13 mouse cellular contexts compared by ENCODE assay signal in genomic region chr6:48745490-48745889, GRCm38 (mm10). TPM values are rescaled to one million over a fixed set of nuclear protein-coding genes. Genes with fewer than 3 reads are reported as not detected.
DNase-seq lines count a peak whose midpoint lies in the region; ATAC-seq lines count a peak whose summit lies in the region.
"Had no signal": no experiment of that assay in that cellular context is flagged by ENCODE, and none has a peak within 500 bp of the region (broad histone marks: within the 10 kb centered on the region; RNA-seq: fewer than 3 reads in every experiment).

No protein-coding gene starts in this region.

- no peaks in the 10 kb centered on the region for H3K9me3 ChIP-seq in embryonic facial prominence, embryonic 14.5 days (ENCODE audit: control insufficient read depth, low read length)
- no peaks in the 10 kb centered on the region for H3K9me3 ChIP-seq in embryonic facial prominence, embryonic 10.5 days
- H3K9me3 ChIP-seq in kidney, embryonic 14.5 days (ENCODE audit: control insufficient read depth, low read length): no peaks in the 10 kb centered on the region
- no peaks in the 10 kb centered on the region for H3K9me3 ChIP-seq in liver, embryonic 13.5 days (replicated peaks)

- ATAC-seq in embryonic facial prominence, embryonic 14.5 days (ENCODE audit: low read depth): no peak
- no peak for ATAC-seq in kidney, embryonic 14.5 days (ENCODE audit: low FRiP score, low TSS enrichment)
- ATAC-seq in liver, embryonic 13.5 days (ENCODE audit: low read depth): no peak
- ATAC-seq: hindbrain, embryonic 16.5 days had no signal

- H3K4me1 ChIP-seq in embryonic facial prominence, embryonic 14.5 days (ENCODE audit: control insufficient read depth, insufficient read depth, low read length): 0 out of 2 replicates have a peak, but pooled peaks cover 5% of the 10 kb centered on the region
- H3K4me1 ChIP-seq in embryonic facial prominence, embryonic 10.5 days: peaks cover 24% of the 10 kb centered on the region
- H3K4me1 ChIP-seq in kidney, embryonic 14.5 days (ENCODE audit: control insufficient read depth, insufficient read depth, low read length): peaks cover 5% of the 10 kb centered on the region; the same call in 1 of the 2 replicates
- peaks cover 34% of the 10 kb centered on the region for H3K4me1 ChIP-seq in liver, embryonic 13.5 days (replicated peaks)

- no peak for DNase-seq in embryonic facial prominence, embryonic 14.5 days (ENCODE audit: low spot score)
- DNase-seq in embryonic facial prominence, embryonic 10.5 days (ENCODE audit: low spot score): no peak
- DNase-seq in kidney, postnatal 25 days: no peak
- DNase-seq in CD4-positive helper T cell, adult 2 months (ENCODE audit: low read depth, low spot score): peak; percentile 52
- no peak for DNase-seq in liver, embryonic 13.5 days
- no peak for DNase-seq in urinary bladder, postnatal 10 days (ENCODE audit: low spot score)
- DNase-seq in cerebellum, adult 9-10 months: no peak
- DNase-seq: cerebellum, adult 2 months; left cerebral cortex, postnatal 4 days had no signal

- H3K27me3 ChIP-seq in embryonic facial prominence, embryonic 14.5 days (replicated peaks; ENCODE audit: control insufficient read depth, insufficient read depth, low read length): peaks cover 41% of the 10 kb centered on the region
- peaks cover 53% of the 10 kb centered on the region for H3K27me3 ChIP-seq in embryonic facial prominence, embryonic 10.5 days (replicated peaks; ENCODE audit: low read depth, poor library complexity, severe bottlenecking)
- H3K27me3 ChIP-seq in kidney, embryonic 14.5 days (ENCODE audit: control insufficient read depth, insufficient read depth, low read length): peaks cover 14% of the 10 kb centered on the region
- H3K27me3 ChIP-seq in liver, embryonic 13.5 days: no peaks in the 10 kb centered on the region

- no peak overlapping the region; the same call in 1 of the 2 replicates for H3K27ac ChIP-seq in embryonic facial prominence, embryonic 14.5 days (replicated peaks; ENCODE audit: low read depth, low read length)
- no peak overlapping the region for H3K27ac ChIP-seq in embryonic facial prominence, embryonic 10.5 days (replicated peaks)
- H3K27ac ChIP-seq in kidney, embryonic 14.5 days (ENCODE audit: low read depth, low read length): peak overlapping the region; percentile 38; the same call in 1 of the 2 replicates
- peak overlapping the region; percentile 50; the same call in 1 of the 2 replicates for H3K27ac ChIP-seq in liver, embryonic 13.5 days
- H3K27ac ChIP-seq: macrophage had no signal

- 51% methylated on average over 2 of the region's 2 CpGs for WGBS in embryonic facial prominence, embryonic 14.5 days
- 63% methylated on average over 2 of the region's 2 CpGs for WGBS in embryonic facial prominence, embryonic 10.5 days
- 70% methylated on average over 2 of the region's 2 CpGs for WGBS in kidney, embryonic 14.5 days
- WGBS in liver, embryonic 13.5 days (ENCODE audit: insufficient replicate concordance): 23% methylated on average over 2 of the region's 2 CpGs

- H3K9ac ChIP-seq in embryonic facial prominence, embryonic 14.5 days (ENCODE audit: low read depth, low read length): 0 out of 2 replicates have a peak overlapping the region, but pooled peaks have one; percentile 21
- no peak overlapping the region for H3K9ac ChIP-seq in kidney, embryonic 14.5 days (ENCODE audit: low read depth, low read length)
- no peak overlapping the region for H3K9ac ChIP-seq in liver, embryonic 13.5 days

- no peaks in the 10 kb centered on the region for H3K36me3 ChIP-seq in embryonic facial prominence, embryonic 14.5 days (ENCODE audit: control insufficient read depth, insufficient read depth, low read length)
- H3K36me3 ChIP-seq in embryonic facial prominence, embryonic 10.5 days (replicated peaks): no peaks in the 10 kb centered on the region
- no peaks in the 10 kb centered on the region for H3K36me3 ChIP-seq in kidney, embryonic 14.5 days (ENCODE audit: control insufficient read depth, insufficient read depth, low read length)
- no peaks in the 10 kb centered on the region for H3K36me3 ChIP-seq in liver, embryonic 13.5 days

- no peak overlapping the region for H3K4me2 ChIP-seq in embryonic facial prominence, embryonic 14.5 days (ENCODE audit: low read depth, low read length)
- H3K4me2 ChIP-seq in kidney, embryonic 14.5 days (replicated peaks; ENCODE audit: low read depth, low read length): no peak overlapping the region
- H3K4me2 ChIP-seq in liver, embryonic 13.5 days: 0 out of 2 replicates have a peak overlapping the region, but pooled peaks have one; percentile 24

- H3K4me3 ChIP-seq in embryonic facial prominence, embryonic 14.5 days (ENCODE audit: low read depth, low read length): no peak overlapping the region
- H3K4me3 ChIP-seq in embryonic facial prominence, embryonic 10.5 days: no peak overlapping the region
- H3K4me3 ChIP-seq in kidney, embryonic 14.5 days (ENCODE audit: low read length): no peak overlapping the region
- H3K4me3 ChIP-seq in liver, embryonic 13.5 days (replicated peaks): no peak overlapping the region

RNA-seq across cellular contexts. Expression of gene Gimap5, which starts 0.5 kb away (rescaled TPM):
- 5.2 and 5.3 TPM in 2 replicates for polyA plus RNA-seq in embryonic facial prominence, embryonic 14.5 days (2014; fragmentation: Nextera tagmentation; extraction: Ambion mirVana)
- polyA plus RNA-seq in embryonic facial prominence, embryonic 10.5 days (2016; fragmentation: Nextera tagmentation; extraction: Ambion mirVana): 0.71 and 0.84 TPM in 2 replicates
- polyA plus RNA-seq in kidney, embryonic 14.5 days (2014; fragmentation: Nextera tagmentation; extraction: Ambion mirVana): 12.7 and 13.6 TPM in 2 replicates
- polyA plus RNA-seq in liver, embryonic 13.5 days (2015; fragmentation: Nextera tagmentation; extraction: Ambion mirVana): 2.8 and 3.3 TPM in 2 replicates
- polyA plus RNA-seq: macrophage had no signal

RNA-seq across cellular contexts. Expression of gene Gimap1, which starts 6.6 kb away (rescaled TPM):
- polyA plus RNA-seq in embryonic facial prominence, embryonic 14.5 days (2014; fragmentation: Nextera tagmentation; extraction: Ambion mirVana): 10.5 and 12.7 TPM in 2 replicates
- polyA plus RNA-seq in embryonic facial prominence, embryonic 10.5 days (2016; fragmentation: Nextera tagmentation; extraction: Ambion mirVana): 4.1 and 5.0 TPM in 2 replicates
- 21.1 and 27.9 TPM in 2 replicates for polyA plus RNA-seq in kidney, embryonic 14.5 days (2014; fragmentation: Nextera tagmentation; extraction: Ambion mirVana)
- polyA plus RNA-seq in liver, embryonic 13.5 days (2015; fragmentation: Nextera tagmentation; extraction: Ambion mirVana): 6.4 and 6.5 TPM in 2 replicates
- polyA plus RNA-seq: macrophage had no signal

RNA-seq across cellular contexts. Expression of gene Gimap3, which starts 25.2 kb away (rescaled TPM):
- polyA plus RNA-seq in embryonic facial prominence, embryonic 14.5 days (2014; fragmentation: Nextera tagmentation; extraction: Ambion mirVana): not detected in 2 replicates
- not detected in 2 replicates for polyA plus RNA-seq in embryonic facial prominence, embryonic 10.5 days (2016; fragmentation: Nextera tagmentation; extraction: Ambion mirVana)
- polyA plus RNA-seq in kidney, embryonic 14.5 days (2014; fragmentation: Nextera tagmentation; extraction: Ambion mirVana): not detected in 2 replicates
- polyA plus RNA-seq in liver, embryonic 13.5 days (2015; fragmentation: Nextera tagmentation; extraction: Ambion mirVana): 0.05 TPM in 1 of 2 replicates, not detected in the other
- polyA plus RNA-seq: hindbrain, embryonic 16.5 days had no signal

RNA-seq across cellular contexts. Expression of gene Gimap7, which starts 27.1 kb away (rescaled TPM):
- polyA plus RNA-seq in embryonic facial prominence, embryonic 14.5 days (2014; fragmentation: Nextera tagmentation; extraction: Ambion mirVana): not detected in 2 replicates
- not detected in 2 replicates for polyA plus RNA-seq in embryonic facial prominence, embryonic 10.5 days (2016; fragmentation: Nextera tagmentation; extraction: Ambion mirVana)
- polyA plus RNA-seq in kidney, embryonic 14.5 days (2014; fragmentation: Nextera tagmentation; extraction: Ambion mirVana): not detected in 2 replicates
- 0.10 and 0.14 TPM in 2 replicates for polyA plus RNA-seq in liver, embryonic 13.5 days (2015; fragmentation: Nextera tagmentation; extraction: Ambion mirVana)
- polyA plus RNA-seq: cerebellum, adult 2 months; hindbrain, embryonic 16.5 days; testis, adult 2 months had no signal

RNA-seq across cellular contexts. Expression of gene Gm28053, which starts 27.1 kb away (rescaled TPM):
- polyA plus RNA-seq in embryonic facial prominence, embryonic 14.5 days (2014; fragmentation: Nextera tagmentation; extraction: Ambion mirVana): 3.2 TPM in 1 of 2 replicates, not detected in the other
- polyA plus RNA-seq in embryonic facial prominence, embryonic 10.5 days (2016; fragmentation: Nextera tagmentation; extraction: Ambion mirVana): 0.28 TPM in 1 of 2 replicates, not detected in the other
- polyA plus RNA-seq in kidney, embryonic 14.5 days (2014; fragmentation: Nextera tagmentation; extraction: Ambion mirVana): 3.2 and 4.8 TPM in 2 replicates
- 1.6 TPM in 2 replicates for polyA plus RNA-seq in liver, embryonic 13.5 days (2015; fragmentation: Nextera tagmentation; extraction: Ambion mirVana)
- polyA plus RNA-seq: macrophage; testis, adult 2 months had no signal

Comparison
In these comparisons a context has a peak if more than half of its experiments do, and no peak if none do; other contexts are left out.
1. H3K27ac ChIP-seq: peak in kidney, embryonic 14.5 days (single experiment) and liver, embryonic 13.5 days (single experiment); none in embryonic facial prominence, embryonic 14.5 days (single experiment) and embryonic facial prominence, embryonic 10.5 days (single experiment).